Mouse (Mus musculus): ENCODE measurements around the gene Gm21954. TPM values are rescaled to one million over a fixed set of nuclear protein-coding genes. Genes with fewer than 3 reads are reported as not detected.

Gm21954 gene
- polyA plus RNA-seq, 1 experiment from 2014 or later, result not detected

DNA sequence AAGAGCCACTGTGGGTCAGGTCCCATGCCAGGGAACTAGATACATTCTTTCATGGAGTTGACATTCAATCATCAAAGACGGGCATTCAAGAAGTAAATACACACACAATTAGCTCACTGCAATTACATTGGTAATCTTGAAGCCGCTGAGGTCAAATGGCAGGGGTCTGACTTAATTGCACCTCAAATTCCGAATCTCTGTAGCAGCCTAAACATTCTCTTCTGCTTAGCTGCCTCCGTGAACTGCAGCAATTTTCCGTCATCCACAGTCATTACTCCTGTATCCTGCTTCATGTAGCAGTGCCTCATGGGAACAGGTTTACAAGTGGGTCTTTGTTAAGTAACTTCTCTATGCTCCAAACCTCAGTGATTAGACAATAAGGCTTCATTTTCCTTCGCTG, 20.0 kb upstream of the Gm21954 start:
- no peak overlapping the region for H3K27ac ChIP-seq
- no peak overlapping the region for H3K4me3 ChIP-seq
- no peak for ATAC-seq (ENCODE audit: low FRiP score, low read depth)
- no peak overlapping the region for H3K9ac ChIP-seq
- H3K36me3 ChIP-seq, result peaks cover 24% of the 10 kb centered on the region; the same call in 1 of the 2 replicates
- no peaks in the 10 kb centered on the region for H3K27me3 ChIP-seq (replicated peaks)
- WGBS, result 24% methylated on average over 6 of the region's 6 CpGs
- H3K4me1 ChIP-seq, result no peaks in the 10 kb centered on the region
- no peaks in the 10 kb centered on the region for H3K9me3 ChIP-seq
- H3K4me2 ChIP-seq (replicated peaks), result no peak overlapping the region

DNA sequence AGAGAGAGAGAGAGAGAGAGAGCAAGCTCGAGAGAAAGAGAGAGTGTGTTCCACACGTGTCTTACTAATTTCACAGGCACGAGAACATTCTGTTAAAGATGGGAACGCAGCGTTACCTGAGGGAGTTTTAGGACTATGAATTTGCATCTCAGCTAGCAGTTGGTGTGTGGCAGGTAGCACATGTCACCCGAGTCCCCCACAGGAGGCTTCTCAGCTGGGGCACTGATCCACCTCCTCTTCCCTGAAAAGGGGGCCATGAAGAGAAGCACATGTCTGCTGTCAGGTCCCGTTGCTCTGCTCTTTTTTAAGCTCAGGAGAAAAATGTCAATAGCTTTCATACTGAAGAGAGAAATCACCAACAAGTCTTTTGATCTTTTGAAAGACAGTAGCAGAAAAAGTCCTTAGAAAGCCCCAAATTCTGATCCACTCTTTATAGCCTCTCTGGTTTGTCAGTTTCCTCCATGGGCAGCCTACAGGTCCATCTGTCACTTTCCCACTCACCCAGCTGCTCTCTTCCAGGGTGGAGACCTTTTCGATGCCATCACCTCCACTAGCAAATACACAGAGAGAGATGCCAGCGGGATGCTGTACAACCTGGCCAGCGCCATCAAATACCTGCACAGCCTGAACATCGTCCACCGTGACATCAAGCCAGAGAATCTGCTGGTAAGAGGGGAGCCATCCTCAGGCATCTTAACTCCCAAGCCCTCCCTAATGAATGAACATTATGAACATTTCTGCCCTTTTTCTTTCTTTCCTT, 17.4 kb upstream of the Gm21954 start:
- 83% methylated on average over 12 of the region's 12 CpGs for WGBS
- Histone ChIP-seq H3K27me3 (replicated peaks) (no peaks in the 10 kb centered on the region), H3K36me3 (peaks cover 30% of the 10 kb centered on the region; the same call in 1 of the 2 replicates)

DNA sequence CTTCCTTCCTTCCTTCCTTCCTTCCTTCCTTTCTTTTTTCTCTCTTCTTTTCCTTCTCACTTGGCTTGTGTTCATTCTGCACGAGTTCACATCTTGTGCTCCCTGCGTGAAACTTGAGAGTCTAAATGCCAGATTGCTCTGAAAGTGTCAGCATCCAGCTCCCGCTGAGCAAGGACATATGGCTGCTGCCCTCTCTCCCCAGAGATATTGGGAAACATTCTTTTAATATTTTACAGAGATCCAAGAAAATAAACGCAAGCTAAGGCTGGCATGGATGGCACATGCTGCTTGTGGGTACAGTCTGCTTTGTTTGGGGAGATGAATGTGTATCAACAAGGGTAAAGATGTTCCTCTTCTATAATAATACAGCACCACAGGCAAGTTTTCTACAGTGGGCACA, 11.3 kb upstream of the Gm21954 start:
- H3K27ac ChIP-seq, result no peak overlapping the region
- no peak for ATAC-seq (ENCODE audit: low FRiP score, low read depth)
- 58% methylated on average over 4 of the region's 4 CpGs for WGBS
- H3K9ac ChIP-seq, result no peak overlapping the region
- H3K9me3 ChIP-seq, result no peaks in the 10 kb centered on the region
- no peaks in the 10 kb centered on the region for H3K27me3 ChIP-seq (replicated peaks)
- H3K36me3 ChIP-seq, result 0 out of 2 replicates have a peak, but pooled peaks cover 6% of the 10 kb centered on the region
- H3K4me2 ChIP-seq (replicated peaks), result no peak overlapping the region
- H3K4me1 ChIP-seq, result no peaks in the 10 kb centered on the region
- no peak overlapping the region for H3K4me3 ChIP-seq

More for the DNA sequence above, 17.4 kb upstream of the Gm21954 start:
- Histone ChIP-seq H3K4me2 (replicated peaks) (no peak overlapping the region), H3K4me3 (no peak overlapping the region), H3K27ac (no peak overlapping the region), H3K4me1 (no peaks in the 10 kb centered on the region), H3K9ac (no peak overlapping the region), H3K9me3 (no peaks in the 10 kb centered on the region)
- no peak for ATAC-seq (ENCODE audit: low FRiP score, low read depth)

DNA sequence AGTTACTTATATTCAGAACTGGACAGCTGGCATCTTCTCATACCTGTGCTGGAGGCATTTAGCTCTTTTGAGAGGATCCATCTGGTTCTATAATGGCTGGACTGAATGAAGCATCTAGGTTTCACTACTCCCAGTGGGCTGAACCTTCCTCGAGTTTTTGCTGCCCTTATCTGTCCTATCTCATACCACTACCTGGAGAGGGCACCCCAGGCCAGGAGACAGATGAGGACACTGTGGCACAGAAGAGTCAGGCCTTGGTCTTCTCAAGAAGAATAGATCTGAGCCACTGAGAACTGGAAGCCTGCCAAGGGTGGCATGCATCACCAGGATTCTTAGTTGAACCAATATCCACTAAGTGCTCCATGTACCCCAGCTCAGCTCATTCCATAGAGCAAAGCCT, 9.1 kb upstream of the Gm21954 start:
- H3K4me2 ChIP-seq (replicated peaks), result no peak overlapping the region
- 84% methylated on average over 1 of the region's 1 CpGs for WGBS
- ATAC-seq (ENCODE audit: low FRiP score, low read depth), result no peak

DNA sequence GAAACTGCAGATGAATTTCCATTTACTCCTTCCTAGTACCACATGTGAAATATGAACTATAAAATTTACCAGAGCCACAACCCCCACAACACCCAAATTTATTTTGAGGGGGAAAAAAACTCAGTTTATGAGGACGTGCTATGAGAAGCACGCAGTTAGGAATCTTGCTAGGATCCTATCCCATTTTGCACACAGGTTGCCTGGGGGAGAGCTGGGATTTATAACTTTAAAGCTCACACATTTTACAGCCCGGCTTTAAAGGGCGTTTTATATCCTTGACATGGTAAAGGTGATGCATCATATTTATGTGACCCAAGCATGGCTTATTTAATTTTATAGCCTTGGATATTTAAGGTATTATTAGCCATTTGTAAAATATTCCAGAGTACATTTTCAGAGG, 7.3 kb upstream of the Gm21954 start:
- 73% methylated on average over 4 of the region's 4 CpGs for WGBS
- no peak overlapping the region for H3K4me2 ChIP-seq (replicated peaks)

More for the DNA sequence above, 9.1 kb upstream of the Gm21954 start:
- Histone ChIP-seq H3K4me3 (no peak overlapping the region), H3K9me3 (no peaks in the 10 kb centered on the region), H3K9ac (no peak overlapping the region), H3K27me3 (replicated peaks) (no peaks in the 10 kb centered on the region), H3K27ac (no peak overlapping the region), H3K36me3 (0 out of 2 replicates have a peak, but pooled peaks cover 2% of the 10 kb centered on the region), H3K4me1 (no peaks in the 10 kb centered on the region)

DNA sequence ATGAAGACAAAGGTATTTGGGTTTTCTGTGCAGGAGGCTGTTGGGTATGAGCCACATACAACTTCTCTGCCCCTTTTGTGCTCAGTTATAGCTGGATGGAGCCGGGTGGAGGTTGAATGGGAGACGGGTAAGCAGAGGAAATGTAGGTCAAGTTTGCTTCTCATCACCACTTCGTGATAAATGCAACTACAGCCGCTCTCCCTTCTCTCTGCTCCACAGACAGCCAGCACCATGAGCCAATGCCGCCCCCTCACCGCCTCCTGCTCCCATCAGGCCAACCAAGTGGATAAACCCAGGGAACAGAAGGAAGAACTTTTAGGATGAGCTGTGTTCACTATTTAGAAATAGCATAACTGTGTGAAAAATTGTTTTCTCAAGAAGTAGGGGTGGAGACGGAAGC, 4.7 kb upstream of the Gm21954 start:
- 89% methylated on average over 7 of the region's 7 CpGs for WGBS
- H3K9me3 ChIP-seq, result no peaks in the 10 kb centered on the region
- no peak overlapping the region for H3K9ac ChIP-seq
- H3K4me2 ChIP-seq (replicated peaks), result no peak overlapping the region
- H3K4me1 ChIP-seq, result no peaks in the 10 kb centered on the region
- no peaks in the 10 kb centered on the region for H3K27me3 ChIP-seq (replicated peaks)
- no peaks in the 10 kb centered on the region for H3K36me3 ChIP-seq
- no peak for ATAC-seq (ENCODE audit: low FRiP score, low read depth)
- no peak overlapping the region for H3K27ac ChIP-seq
- no peak overlapping the region for H3K4me3 ChIP-seq

More for the DNA sequence above, 7.3 kb upstream of the Gm21954 start:
- Histone ChIP-seq H3K4me3 (no peak overlapping the region), H3K27ac (no peak overlapping the region), H3K9ac (no peak overlapping the region), H3K27me3 (replicated peaks) (no peaks in the 10 kb centered on the region), H3K4me1 (no peaks in the 10 kb centered on the region), H3K36me3 (no peaks in the 10 kb centered on the region), H3K9me3 (no peaks in the 10 kb centered on the region)
- ATAC-seq (ENCODE audit: low FRiP score, low read depth), result no peak

DNA sequence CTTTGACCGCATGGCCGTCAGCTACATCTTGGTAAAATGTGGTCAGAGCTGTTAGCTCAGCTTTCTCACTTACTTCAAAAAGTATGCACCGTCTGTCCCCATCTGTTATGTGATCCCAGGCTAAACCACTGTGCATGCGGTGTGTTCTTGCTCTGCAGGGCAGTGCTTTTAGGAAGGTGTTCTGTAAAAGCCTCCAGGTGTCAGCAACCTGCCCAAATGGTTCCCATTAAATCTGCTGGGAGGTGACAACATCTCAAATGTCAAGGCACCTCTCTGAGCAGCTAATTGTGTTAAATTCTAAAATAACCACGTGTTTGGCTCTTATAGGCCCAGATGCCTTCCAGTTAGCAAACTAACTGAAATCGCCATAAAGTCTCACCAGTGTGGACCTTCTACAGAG, 1.1 kb upstream of the Gm21954 start:
- H3K27me3 ChIP-seq (replicated peaks), result no peaks in the 10 kb centered on the region
- WGBS, result 73% methylated on average over 6 of the region's 6 CpGs
- H3K36me3 ChIP-seq, result no peaks in the 10 kb centered on the region
- ATAC-seq (ENCODE audit: low FRiP score, low read depth), result no peak
- H3K4me2 ChIP-seq (replicated peaks), result no peak overlapping the region
- no peaks in the 10 kb centered on the region for H3K4me1 ChIP-seq
- H3K9ac ChIP-seq, result no peak overlapping the region
- H3K9me3 ChIP-seq, result no peaks in the 10 kb centered on the region
- H3K27ac ChIP-seq, result no peak overlapping the region
- no peak overlapping the region for H3K4me3 ChIP-seq

DNA sequence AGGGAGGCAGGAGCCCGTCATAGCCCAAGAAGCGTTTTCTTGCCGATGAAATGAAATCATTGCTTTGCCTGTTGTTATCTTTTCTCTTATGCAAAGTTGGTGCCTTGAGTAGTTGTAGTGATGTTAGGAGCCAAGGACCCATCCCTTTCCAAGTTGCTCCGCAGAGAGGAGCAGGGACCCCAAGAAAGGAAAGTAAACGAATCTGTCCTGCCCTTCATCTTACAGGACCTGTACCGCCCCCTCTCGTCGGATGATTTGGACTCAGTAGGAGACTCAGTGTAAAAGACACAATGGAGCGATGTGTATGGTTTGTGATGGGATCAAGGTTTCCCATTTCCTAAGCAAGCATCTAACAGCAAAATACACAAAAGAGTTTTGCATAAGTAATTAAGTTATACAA, 5.7 kb downstream of the Gm21954 start:
- WGBS, result 72% methylated on average over 9 of the region's 9 CpGs
- ATAC-seq (ENCODE audit: low FRiP score, low read depth), result no peak
- Histone ChIP-seq H3K27me3 (replicated peaks) (no peaks in the 10 kb centered on the region), H3K36me3 (no peaks in the 10 kb centered on the region), H3K9ac (no peak overlapping the region), H3K4me3 (no peak overlapping the region), H3K4me2 (replicated peaks) (no peak overlapping the region), H3K9me3 (no peaks in the 10 kb centered on the region), H3K4me1 (peaks cover 8% of the 10 kb centered on the region), H3K27ac (no peak overlapping the region)

DNA sequence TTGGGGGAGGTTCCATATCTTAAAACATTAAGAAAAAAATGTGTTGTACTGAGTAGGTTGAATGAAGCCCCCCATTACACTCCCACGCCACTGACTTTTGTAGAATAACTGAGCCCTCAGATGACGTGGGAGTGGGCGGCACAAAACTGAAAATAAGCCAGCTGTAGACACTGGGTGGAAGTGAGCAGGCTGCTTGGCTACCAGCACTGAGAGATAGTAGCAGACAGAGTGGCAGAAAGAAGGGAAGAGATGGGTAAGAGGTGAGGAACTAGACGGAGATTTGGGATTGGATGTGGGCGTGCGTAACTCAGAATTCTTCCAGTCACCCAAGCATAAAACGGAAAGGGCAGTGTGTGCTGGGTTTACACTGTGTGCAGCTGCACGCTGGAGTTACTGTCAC, 6.2 kb downstream of the Gm21954 start:
- no peak for ATAC-seq (ENCODE audit: low FRiP score, low read depth)
- H3K27me3 ChIP-seq (replicated peaks), result no peaks in the 10 kb centered on the region
- no peaks in the 10 kb centered on the region for H3K9me3 ChIP-seq
- H3K27ac ChIP-seq, result no peak overlapping the region
- H3K9ac ChIP-seq, result no peak overlapping the region
- H3K4me2 ChIP-seq (replicated peaks), result no peak overlapping the region
- WGBS, result 78% methylated on average over 8 of the region's 8 CpGs
- no peak overlapping the region for H3K4me3 ChIP-seq
- H3K36me3 ChIP-seq, result no peaks in the 10 kb centered on the region
- peaks cover 12% of the 10 kb centered on the region for H3K4me1 ChIP-seq

DNA sequence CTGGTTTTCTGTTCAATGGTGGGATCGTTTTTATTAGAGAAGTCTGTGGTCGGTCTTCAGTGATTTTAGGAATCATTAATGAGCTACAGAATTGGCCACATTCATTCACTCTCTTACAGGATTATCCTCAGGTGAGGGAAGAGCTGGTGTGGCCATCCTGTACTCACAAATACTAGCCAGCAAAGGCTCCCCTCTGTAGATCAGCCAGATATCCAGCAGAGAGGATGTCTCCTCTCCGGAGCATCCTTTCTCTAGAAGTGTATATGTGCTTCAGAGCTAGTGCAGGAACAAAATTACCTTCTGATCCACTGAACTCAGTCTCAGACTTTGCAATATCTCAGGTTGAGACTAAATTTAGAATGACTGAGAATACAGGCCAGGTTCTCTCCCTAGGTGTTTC, 7.8 kb downstream of the Gm21954 start:
- H3K4me3 ChIP-seq, result no peak overlapping the region
- H3K27ac ChIP-seq, result no peak overlapping the region
- H3K9ac ChIP-seq, result no peak overlapping the region
- H3K4me2 ChIP-seq (replicated peaks), result no peak overlapping the region
- ATAC-seq (ENCODE audit: low FRiP score, low read depth), result no peak
- peaks cover 12% of the 10 kb centered on the region for H3K4me1 ChIP-seq
- no peaks in the 10 kb centered on the region for H3K9me3 ChIP-seq
- WGBS, result 73% methylated on average over 3 of the region's 3 CpGs
- H3K27me3 ChIP-seq (replicated peaks), result no peaks in the 10 kb centered on the region
- H3K36me3 ChIP-seq, result no peaks in the 10 kb centered on the region

DNA sequence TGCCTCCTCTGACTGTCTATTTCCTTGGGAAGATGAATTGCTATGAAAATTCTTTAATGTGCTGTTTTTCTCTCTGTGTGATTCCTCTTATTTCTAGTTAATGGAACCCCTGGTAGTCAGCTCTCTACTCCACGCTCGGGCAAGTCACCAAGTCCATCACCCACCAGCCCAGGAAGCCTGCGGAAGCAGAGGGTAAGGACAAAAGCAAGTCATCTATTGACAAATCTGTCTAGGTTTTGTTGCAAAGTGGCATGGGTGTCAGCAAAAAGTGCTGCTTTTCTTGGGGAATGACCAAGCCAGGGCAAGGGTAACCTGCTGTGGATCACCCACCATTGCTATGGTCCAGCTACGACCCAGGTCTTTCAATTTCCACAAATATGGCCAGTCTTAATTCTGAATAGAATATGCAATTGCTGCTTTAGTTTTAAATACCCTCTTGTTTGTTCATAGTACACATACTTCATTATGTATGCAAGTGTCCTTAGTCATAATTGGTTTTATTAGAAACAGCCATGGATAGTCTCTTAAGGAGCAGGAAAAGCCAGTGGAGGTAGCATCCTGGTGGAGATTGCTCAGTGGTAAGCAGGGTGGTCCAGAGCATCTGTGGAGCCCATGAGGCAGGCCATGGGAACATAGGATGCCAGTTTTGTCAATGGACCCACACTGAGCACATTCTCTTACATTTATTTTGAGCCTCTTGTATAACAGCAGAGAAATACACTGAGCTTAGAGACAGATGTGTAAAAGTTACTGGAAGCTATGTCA, 8.9 kb downstream of the Gm21954 start:
- H3K9me3 ChIP-seq, result no peaks in the 10 kb centered on the region
- no peaks in the 10 kb centered on the region for H3K36me3 ChIP-seq
- ATAC-seq (ENCODE audit: low FRiP score, low read depth), result no peak
- H3K27me3 ChIP-seq (replicated peaks), result no peaks in the 10 kb centered on the region
- H3K9ac ChIP-seq, result no peak overlapping the region
- H3K4me2 ChIP-seq (replicated peaks), result no peak overlapping the region
- no peak overlapping the region for H3K27ac ChIP-seq
- WGBS, result 82% methylated on average over 4 of the region's 4 CpGs
- no peak overlapping the region for H3K4me3 ChIP-seq
- H3K4me1 ChIP-seq, result peaks cover 12% of the 10 kb centered on the region

DNA sequence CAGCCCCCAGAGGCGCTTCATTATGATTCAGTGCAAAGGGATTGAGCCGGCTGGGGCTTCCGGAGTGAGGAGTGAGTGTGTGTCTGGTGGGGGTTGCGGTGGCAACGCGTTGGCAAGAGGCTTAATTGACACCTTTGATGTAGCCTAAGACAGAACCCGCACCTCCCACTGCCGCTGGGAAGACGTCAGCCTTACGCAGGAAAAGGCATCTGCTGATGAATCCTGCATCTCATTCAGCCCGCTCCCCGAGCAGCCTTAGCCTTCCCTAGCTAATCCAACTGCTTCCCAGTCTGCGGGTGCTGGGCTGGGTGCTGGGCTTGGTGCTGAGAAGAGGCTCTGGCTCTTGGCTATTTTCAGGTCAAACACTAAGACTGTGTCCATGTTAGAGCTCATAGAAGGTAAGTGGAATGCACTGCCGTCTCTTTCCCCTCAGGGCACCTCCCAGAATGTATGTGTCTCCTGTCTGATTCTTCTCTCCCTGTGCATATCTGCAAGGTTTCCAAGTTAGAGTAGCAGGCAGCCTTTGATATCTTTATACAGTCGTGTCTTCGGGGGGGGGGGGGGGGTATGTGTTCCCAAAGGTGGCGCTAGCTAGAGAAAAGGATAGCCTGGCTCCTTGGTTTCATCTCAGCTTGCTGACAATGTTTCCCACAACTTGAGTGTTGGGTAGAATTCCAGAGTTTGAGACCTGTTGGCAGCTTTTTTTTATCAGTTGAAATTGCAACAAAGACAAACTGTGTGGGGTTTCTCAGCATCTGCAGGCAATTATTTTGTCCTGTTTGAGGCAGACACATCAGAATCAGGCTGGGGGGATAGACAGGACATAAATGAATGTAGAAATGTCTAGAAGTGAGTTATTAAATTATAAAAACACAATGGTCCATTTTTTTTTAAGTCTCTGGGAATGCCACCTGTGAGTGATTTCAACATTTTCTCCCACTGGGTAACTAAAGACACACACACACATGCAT, 10.0 kb downstream of the Gm21954 start:
- Histone ChIP-seq H3K36me3 (no peaks in the 10 kb centered on the region), H3K4me2 (replicated peaks) (peak overlapping the region; percentile 57), H3K9me3 (no peaks in the 10 kb centered on the region), H3K4me3 (peak overlapping the region; percentile 13; the same call in 1 of the 2 replicates), H3K27me3 (replicated peaks) (no peaks in the 10 kb centered on the region), H3K27ac (no peak overlapping the region), H3K4me1 (peaks cover 12% of the 10 kb centered on the region), H3K9ac (no peak overlapping the region)
- peak; percentile 91 for ATAC-seq (ENCODE audit: low FRiP score, low read depth)
- WGBS, result 1% methylated on average over 17 of the region's 17 CpGs
